Mouse (Mus musculus): ENCODE results near the gene Gfod2. TPM values are rescaled to one million over a fixed set of nuclear protein-coding genes. Genes with fewer than 3 reads are reported as not detected.

The Gfod2 gene
- polyA plus RNA-seq, 1 experiment from 2014 or later, result 15.1 TPM

GRCm38 (mm10) chr8:105689256-105689982, 69.0 kb downstream of the Gfod2 start:
- ATAC-seq (ENCODE audit: low read depth) (no peak), DNase-seq (ENCODE audit: low spot score) (no peak)
- peaks cover 8% of the 10 kb centered on the region for H3K4me1 ChIP-seq (ENCODE audit: control insufficient read depth, insufficient read depth, low read length)
- 65% methylated on average over 34 of the region's 35 CpGs for WGBS
- H3K27me3 ChIP-seq (replicated peaks; ENCODE audit: control insufficient read depth, insufficient read depth, low read length), result 0 out of 2 replicates have a peak, but pooled peaks cover 4% of the 10 kb centered on the region
- no peak overlapping the region for H3K27ac ChIP-seq (replicated peaks; ENCODE audit: low read depth, low read length)
- peaks cover 7% of the 10 kb centered on the region; the same call in 1 of the 2 replicates for H3K9me3 ChIP-seq (ENCODE audit: control insufficient read depth, low read length)
- no peak overlapping the region for H3K4me3 ChIP-seq (ENCODE audit: low read depth, low read length)
- H3K9ac ChIP-seq (ENCODE audit: low read depth, low read length), result no peak overlapping the region
- H3K36me3 ChIP-seq (ENCODE audit: control insufficient read depth, insufficient read depth, low read length), result peaks cover under 1% of the 10 kb centered on the region; the same call in 1 of the 2 replicates
- no peak overlapping the region for H3K4me2 ChIP-seq (ENCODE audit: low read depth, low read length)

GRCm38 (mm10) chr8:105688242-105688752, 70.2 kb downstream of the Gfod2 start:
- DNase-seq (ENCODE audit: low spot score) (no peak), ATAC-seq (ENCODE audit: low read depth) (no peak)
- no peak overlapping the region for H3K4me2 ChIP-seq (ENCODE audit: low read depth, low read length)
- peaks cover 10% of the 10 kb centered on the region; the same call in 1 of the 2 replicates for H3K36me3 ChIP-seq (ENCODE audit: control insufficient read depth, insufficient read depth, low read length)
- no peaks in the 10 kb centered on the region for H3K27me3 ChIP-seq (replicated peaks; ENCODE audit: control insufficient read depth, insufficient read depth, low read length)
- no peaks in the 10 kb centered on the region for H3K4me1 ChIP-seq (ENCODE audit: control insufficient read depth, insufficient read depth, low read length)
- 61% methylated on average over 14 of the region's 14 CpGs for whole genome bisulfite sequencing
- H3K27ac ChIP-seq (replicated peaks; ENCODE audit: low read depth, low read length), result no peak overlapping the region
- peaks cover 6% of the 10 kb centered on the region; the same call in 1 of the 2 replicates for H3K9me3 ChIP-seq (ENCODE audit: control insufficient read depth, low read length)
- H3K9ac ChIP-seq (ENCODE audit: low read depth, low read length), result no peak overlapping the region
- no peak overlapping the region for H3K4me3 ChIP-seq (ENCODE audit: low read depth, low read length)

- Histone ChIP-seq H3K27me3 (replicated peaks; ENCODE audit: control insufficient read depth, insufficient read depth, low read length) (no peaks in the 10 kb centered on the region), H3K4me2 (ENCODE audit: low read depth, low read length) (no peak overlapping the region), H3K4me1 (ENCODE audit: control insufficient read depth, insufficient read depth, low read length) (no peaks in the 10 kb centered on the region), H3K27ac (replicated peaks; ENCODE audit: low read depth, low read length) (no peak overlapping the region), H3K4me3 (ENCODE audit: low read depth, low read length) (no peak overlapping the region), H3K9ac (ENCODE audit: low read depth, low read length) (no peak overlapping the region), H3K9me3 (ENCODE audit: control insufficient read depth, low read length) (no peaks in the 10 kb centered on the region), H3K36me3 (ENCODE audit: control insufficient read depth, insufficient read depth, low read length) (peaks cover 18% of the 10 kb centered on the region; the same call in 1 of the 2 replicates)
- DNase-seq (ENCODE audit: low spot score) (no peak), ATAC-seq (ENCODE audit: low read depth) (no peak)
- 66% methylated on average over 8 of the region's 8 CpGs for WGBS
These were observed 71.0 kb downstream of the Gfod2 start for GRCm38 (mm10) chr8:105687512-105687911.

GRCm38 (mm10) chr8:105686551-105686950, 71.9 kb downstream of the Gfod2 start:
- no peaks in the 10 kb centered on the region for H3K4me1 ChIP-seq (ENCODE audit: control insufficient read depth, insufficient read depth, low read length)
- H3K4me3 ChIP-seq (ENCODE audit: low read depth, low read length), result no peak overlapping the region
- H3K4me2 ChIP-seq (ENCODE audit: low read depth, low read length), result no peak overlapping the region
- no peaks in the 10 kb centered on the region for H3K27me3 ChIP-seq (replicated peaks; ENCODE audit: control insufficient read depth, insufficient read depth, low read length)
- no peak for ATAC-seq (ENCODE audit: low read depth)
- no peak overlapping the region for H3K9ac ChIP-seq (ENCODE audit: low read depth, low read length)
- H3K36me3 ChIP-seq (ENCODE audit: control insufficient read depth, insufficient read depth, low read length), result peaks cover 27% of the 10 kb centered on the region
- no peaks in the 10 kb centered on the region for H3K9me3 ChIP-seq (ENCODE audit: control insufficient read depth, low read length)
- no peak overlapping the region for H3K27ac ChIP-seq (replicated peaks; ENCODE audit: low read depth, low read length)
- DNase-seq (ENCODE audit: low spot score), result no peak
- WGBS, result 50% methylated on average over 6 of the region's 6 CpGs

- ATAC-seq (ENCODE audit: low read depth) (peak; percentile 54; the same call in 1 of the 2 replicates), DNase-seq (ENCODE audit: low spot score) (peak; percentile 19)
- Histone ChIP-seq H3K9ac (ENCODE audit: low read depth, low read length) (peak within 1 kb of the TSS; percentile 37; the same call in 1 of the 2 replicates), H3K36me3 (ENCODE audit: control insufficient read depth, insufficient read depth, low read length) (peaks cover 34% of the 10 kb centered on the region), H3K27ac (replicated peaks; ENCODE audit: low read depth, low read length) (no peak within 1 kb of the TSS), H3K4me3 (ENCODE audit: low read depth, low read length) (0 out of 2 replicates have a peak within 1 kb of the TSS, but pooled peaks have one; percentile 11), H3K27me3 (replicated peaks; ENCODE audit: control insufficient read depth, insufficient read depth, low read length) (no peaks in the 10 kb centered on the region), H3K9me3 (ENCODE audit: control insufficient read depth, low read length) (no peaks in the 10 kb centered on the region), H3K4me2 (ENCODE audit: low read depth, low read length) (peak within 1 kb of the TSS; percentile 42), H3K4me1 (ENCODE audit: control insufficient read depth, insufficient read depth, low read length) (no peaks in the 10 kb centered on the region)
- WGBS, result 8% methylated on average over 22 of the region's 26 CpGs
These were observed 72.6 kb downstream of the Gfod2 start, which contains the start of gene Carmil2 for GRCm38 (mm10) chr8:105685796-105686308. Gene Carmil2, plus strand, starts transcription at chr8:105686274.

- Histone ChIP-seq H3K4me2 (ENCODE audit: low read depth, low read length) (no peak overlapping the region), H3K36me3 (ENCODE audit: control insufficient read depth, insufficient read depth, low read length) (peaks cover 40% of the 10 kb centered on the region), H3K9me3 (ENCODE audit: control insufficient read depth, low read length) (no peaks in the 10 kb centered on the region), H3K4me1 (ENCODE audit: control insufficient read depth, insufficient read depth, low read length) (no peaks in the 10 kb centered on the region), H3K4me3 (ENCODE audit: low read depth, low read length) (no peak overlapping the region), H3K27ac (replicated peaks; ENCODE audit: low read depth, low read length) (no peak overlapping the region), H3K9ac (ENCODE audit: low read depth, low read length) (0 out of 2 replicates have a peak overlapping the region, but pooled peaks have one; percentile 37), H3K27me3 (replicated peaks; ENCODE audit: control insufficient read depth, insufficient read depth, low read length) (no peaks in the 10 kb centered on the region)
- no peak for ATAC-seq (ENCODE audit: low read depth)
- DNase-seq (ENCODE audit: low spot score), result no peak
- WGBS, result 76% methylated on average over 7 of the region's 7 CpGs
These were observed 73.1 kb downstream of the Gfod2 start for GRCm38 (mm10) chr8:105685325-105685724.

GRCm38 (mm10) chr8:105677891-105678290, 80.6 kb downstream of the Gfod2 start:
- Histone ChIP-seq H3K4me2 (ENCODE audit: low read depth, low read length) (no peak overlapping the region), H3K36me3 (ENCODE audit: control insufficient read depth, insufficient read depth, low read length) (peaks cover 94% of the 10 kb centered on the region), H3K4me3 (ENCODE audit: low read depth, low read length) (no peak overlapping the region), H3K27ac (replicated peaks; ENCODE audit: low read depth, low read length) (no peak overlapping the region), H3K9ac (ENCODE audit: low read depth, low read length) (no peak overlapping the region), H3K4me1 (ENCODE audit: control insufficient read depth, insufficient read depth, low read length) (no peaks in the 10 kb centered on the region), H3K9me3 (ENCODE audit: control insufficient read depth, low read length) (no peaks in the 10 kb centered on the region), H3K27me3 (replicated peaks; ENCODE audit: control insufficient read depth, insufficient read depth, low read length) (no peaks in the 10 kb centered on the region)
- 85% methylated on average over 1 of the region's 1 CpGs for WGBS
- no peak for ATAC-seq (ENCODE audit: low read depth)
- DNase-seq (ENCODE audit: low spot score), result no peak

All from embryonic facial prominence, embryonic 14.5 days (tissue).